Mouse (Mus musculus) cortical plate, adult 2 months (tissue): Measurements from ENCODE around the gene Fam83e. TPM values are rescaled to one million over a fixed set of nuclear protein-coding genes. Genes with fewer than 3 reads are reported as not detected.

Experiments used
- H3K27ac ChIP-seq: fragments of 200-500 bp; 2 replicates; pipeline ENCODE4 v1.5.1; 2012; ENCODE audit warnings: low read length, control low read depth, inconsistent platforms; ENCODE audit not compliant: insufficient read depth
- H3K4me1 ChIP-seq: fragments of 200-500 bp; 2 replicates; pipeline ENCODE4 v1.6.1; 2011; ENCODE audit warnings: low read length; ENCODE audit not compliant: control insufficient read depth, insufficient read depth
- H3K4me3 ChIP-seq: fragments of 200-500 bp; 2 replicates; pipeline ENCODE4 v1.5.1; 2011; ENCODE audit warnings: mild to moderate bottlenecking, low read length, control low read depth; ENCODE audit not compliant: insufficient read depth
- CTCF ChIP-seq: fragments of 200-500 bp; IDR thresholded peaks from 2 replicates; pipeline ENCODE4 v1.5.1; 2011; ENCODE audit warnings: mild to moderate bottlenecking, control low read depth, low read length; ENCODE audit not compliant: insufficient read depth; ENCODE audit errors: extremely low read depth
- POLR2A ChIP-seq: fragments of 200-500 bp; IDR thresholded peaks from 2 replicates; pipeline ENCODE4 v1.6.1; 2011; ENCODE audit warnings: mild to moderate bottlenecking, low read length, control low read depth; ENCODE audit not compliant: insufficient read depth; ENCODE audit errors: extremely low read depth
- polyA plus RNA-seq: library from polyadenylated mRNA; depleted of rRNA; stranded (reverse); fragments of >200 nt; gene quantifications from 2 replicates; pipeline ENCODE4 v1.2.3, GENCODE M21; 2012

Fam83e gene
- polyA plus RNA-seq, 1 experiment: 0.19 TPM

DNA sequence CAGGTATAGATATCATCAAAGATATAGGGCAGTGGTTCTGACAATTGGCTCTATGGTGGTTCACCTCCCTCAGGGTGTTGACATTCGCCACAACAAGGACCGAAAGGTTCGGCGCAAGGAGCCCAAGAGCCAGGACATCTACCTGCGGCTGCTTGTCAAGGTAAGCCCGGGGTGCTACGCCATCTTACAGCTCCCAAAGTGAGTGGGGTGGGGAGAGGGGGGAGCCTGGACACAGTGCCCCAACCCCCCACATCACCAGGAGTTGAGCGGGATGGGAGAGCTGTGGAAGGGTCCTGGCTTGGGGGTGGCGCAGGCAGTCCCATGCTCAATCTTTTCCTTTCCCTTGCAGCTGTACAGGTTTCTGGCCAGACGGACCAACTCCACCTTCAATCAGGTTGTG lies 1.8 kb upstream of the Fam83e start:
- no peak overlapping the region for H3K27ac ChIP-seq

DNA sequence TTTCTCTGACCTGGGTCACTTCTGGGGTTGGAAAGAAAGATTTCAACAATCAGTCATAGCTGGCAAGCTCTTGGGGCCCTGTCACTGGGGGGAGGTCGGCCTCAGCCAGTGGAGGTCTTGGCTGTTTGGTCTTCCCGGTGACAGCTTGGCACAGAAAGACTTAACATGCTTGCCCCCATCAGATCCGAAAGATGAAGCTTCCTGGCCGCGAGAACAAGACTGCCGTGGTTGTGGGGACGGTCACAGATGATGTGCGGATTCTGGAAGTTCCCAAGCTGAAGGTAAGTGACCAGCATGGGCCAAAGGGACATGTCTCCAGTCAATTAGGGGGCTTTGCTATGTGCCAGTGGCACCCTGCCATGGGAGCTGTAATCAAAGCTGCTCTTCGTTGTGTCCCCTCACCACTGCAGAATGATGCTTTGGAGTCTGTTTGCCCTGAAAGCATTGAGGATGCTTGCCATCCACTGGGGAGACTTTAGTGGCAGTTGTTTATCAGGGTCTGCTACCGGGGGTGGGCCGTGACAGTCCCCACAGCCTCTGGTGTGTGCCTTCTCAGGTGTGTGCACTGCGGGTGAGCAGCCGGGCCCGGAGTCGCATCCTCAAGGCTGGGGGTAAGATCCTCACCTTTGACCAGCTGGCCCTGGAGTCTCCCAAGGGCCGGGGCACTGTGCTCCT lies 1.1 kb upstream of the Fam83e start:
- no peak overlapping the region for H3K27ac ChIP-seq
- TF ChIP-seq POLR2A: no peak
- no peak for TF ChIP-seq CTCF
- peaks cover 5% of the 10 kb centered on the region; the same call in 1 of the 2 replicates for H3K4me1 ChIP-seq
- H3K4me3 ChIP-seq: no peak overlapping the region

More for the DNA sequence above, 1.8 kb upstream of the Fam83e start:
- no peak for TF ChIP-seq POLR2A
- TF ChIP-seq CTCF: no peak
- peak overlapping the region; percentile 82; the same call in 1 of the 2 replicates for H3K4me3 ChIP-seq
- H3K4me1 ChIP-seq: peaks cover 5% of the 10 kb centered on the region; the same call in 1 of the 2 replicates

DNA sequence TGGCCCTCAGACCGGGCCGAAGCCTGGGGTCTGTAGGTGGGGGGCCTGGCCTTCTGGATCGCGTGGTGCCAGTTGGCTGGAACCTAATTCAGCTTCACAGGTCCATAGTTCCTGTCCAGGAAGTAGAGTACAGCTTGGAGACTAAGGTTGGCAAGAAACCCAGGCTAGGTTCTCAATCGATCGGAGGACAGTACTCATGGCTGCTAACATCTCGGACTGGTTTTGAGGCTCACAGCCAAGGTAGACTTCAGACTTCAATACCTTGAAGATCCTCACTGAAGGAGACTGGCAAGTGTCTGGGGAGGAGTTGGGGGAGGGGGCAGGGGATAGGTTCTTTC lies 191 bp downstream of the Fam83e start:
- no peak for TF ChIP-seq POLR2A
- no peak for TF ChIP-seq CTCF
- Histone ChIP-seq H3K4me3 (no peak overlapping the region), H3K4me1 (no peaks in the 10 kb centered on the region; the same call in 1 of the 2 replicates), H3K27ac (no peak overlapping the region)

DNA sequence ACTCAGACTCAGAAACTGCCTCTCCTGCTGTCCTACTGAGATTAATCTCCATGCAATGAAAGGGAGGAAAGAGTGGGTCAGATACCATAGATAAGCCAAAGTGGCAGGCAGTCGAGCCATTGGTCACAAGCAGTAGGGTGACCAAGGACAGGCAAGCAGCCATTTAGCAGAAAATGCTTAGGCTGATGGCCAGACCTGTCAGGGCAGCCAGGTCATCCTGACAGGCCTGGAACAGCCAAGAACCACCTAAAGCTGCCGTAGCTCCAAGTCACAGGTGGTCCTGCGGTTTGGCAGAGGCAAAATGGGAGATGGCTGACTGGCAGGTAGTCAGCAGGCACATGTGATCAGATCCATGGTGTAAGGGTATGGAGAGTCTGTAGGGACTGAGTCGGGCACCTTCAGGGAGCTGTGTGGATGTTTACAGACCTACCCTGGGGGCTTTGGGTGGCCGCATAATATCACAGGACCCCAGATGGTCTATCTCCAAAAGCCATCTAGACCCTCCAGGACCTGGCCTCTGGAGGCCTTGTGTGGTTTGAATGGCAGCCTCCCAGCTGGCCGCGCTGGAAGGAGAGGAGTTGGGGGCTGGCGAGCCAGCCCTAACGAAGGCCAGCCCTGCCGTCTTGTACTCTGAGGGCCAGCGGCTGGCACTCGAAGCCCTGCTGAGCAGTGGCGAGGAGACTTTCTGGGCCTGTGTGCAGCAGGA lies 783 bp downstream of the Fam83e start:
- Histone ChIP-seq H3K4me1 (no peaks in the 10 kb centered on the region; the same call in 1 of the 2 replicates), H3K27ac (no peak overlapping the region), H3K4me3 (no peak overlapping the region)
- TF ChIP-seq CTCF (no peak), POLR2A (no peak)

DNA sequence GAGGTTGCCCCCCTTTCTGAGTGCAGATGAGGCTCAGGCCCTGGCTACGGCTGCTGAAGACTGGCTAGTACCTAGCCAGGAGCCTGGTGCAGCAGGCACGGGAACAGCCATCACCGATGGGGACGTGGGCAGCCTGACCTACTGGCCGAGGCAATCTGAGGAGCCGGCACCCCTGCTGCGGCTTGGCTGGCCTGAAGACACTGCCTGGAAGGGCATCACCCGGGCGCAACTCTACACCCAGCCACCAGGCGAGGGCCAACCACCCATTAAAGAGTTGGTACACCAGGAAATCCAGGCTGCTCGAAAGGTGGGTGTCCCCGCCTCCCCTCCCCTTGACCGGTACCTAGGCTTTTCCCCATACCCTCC lies 1.3 kb downstream of the Fam83e start:
- TF ChIP-seq CTCF: no peak
- no peak for TF ChIP-seq POLR2A
- no peak overlapping the region for H3K27ac ChIP-seq
- no peak overlapping the region for H3K4me3 ChIP-seq
- H3K4me1 ChIP-seq: no peaks in the 10 kb centered on the region; the same call in 1 of the 2 replicates

DNA sequence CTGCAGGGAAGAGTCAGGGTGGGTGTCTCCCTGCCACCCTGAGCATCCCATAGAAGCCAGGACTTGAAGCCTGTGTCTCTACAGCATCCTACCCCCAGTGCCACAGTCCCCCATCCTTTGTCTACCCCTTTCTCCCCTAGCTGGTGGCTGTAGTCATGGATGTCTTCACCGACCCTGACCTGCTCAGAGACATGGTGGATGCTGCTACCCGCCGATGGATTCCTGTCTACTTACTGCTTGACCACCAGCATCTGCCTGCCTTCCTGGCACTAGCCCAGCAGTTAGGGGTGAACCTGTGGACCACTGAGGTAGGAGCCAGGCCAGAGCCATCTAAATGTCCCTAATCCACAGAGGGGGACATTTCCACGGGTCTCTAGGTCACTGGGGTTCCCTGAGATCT lies 2.3 kb downstream of the Fam83e start:
- TF ChIP-seq CTCF (no peak), POLR2A (no peak)
- H3K27ac ChIP-seq: no peak overlapping the region

DNA sequence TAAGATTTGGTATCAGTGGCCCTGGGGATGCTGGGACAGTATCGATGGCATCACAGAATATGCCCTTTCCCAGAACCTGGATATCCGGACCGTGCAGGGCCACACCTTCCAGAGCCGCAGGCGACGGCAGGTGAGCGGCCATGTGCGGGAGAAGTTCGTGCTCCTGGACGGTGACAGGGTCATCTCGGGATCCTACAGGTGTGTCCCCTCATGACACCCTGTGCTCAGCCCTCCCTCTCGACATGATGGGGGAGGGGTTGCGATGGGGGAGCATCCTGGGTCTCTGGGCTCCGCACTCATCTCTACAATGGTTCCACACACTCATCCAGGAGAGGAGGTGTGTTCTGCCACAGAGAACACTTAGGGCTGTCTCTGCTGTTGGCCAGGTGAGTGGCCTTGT lies 2.8 kb downstream of the Fam83e start:
- no peak overlapping the region for H3K27ac ChIP-seq
- TF ChIP-seq POLR2A: no peak
- no peak for TF ChIP-seq CTCF
- no peak overlapping the region for H3K4me3 ChIP-seq
- no peaks in the 10 kb centered on the region; the same call in 1 of the 2 replicates for H3K4me1 ChIP-seq

More for the DNA sequence above, 2.3 kb downstream of the Fam83e start:
- no peak overlapping the region for H3K4me3 ChIP-seq
- no peaks in the 10 kb centered on the region; the same call in 1 of the 2 replicates for H3K4me1 ChIP-seq

DNA sequence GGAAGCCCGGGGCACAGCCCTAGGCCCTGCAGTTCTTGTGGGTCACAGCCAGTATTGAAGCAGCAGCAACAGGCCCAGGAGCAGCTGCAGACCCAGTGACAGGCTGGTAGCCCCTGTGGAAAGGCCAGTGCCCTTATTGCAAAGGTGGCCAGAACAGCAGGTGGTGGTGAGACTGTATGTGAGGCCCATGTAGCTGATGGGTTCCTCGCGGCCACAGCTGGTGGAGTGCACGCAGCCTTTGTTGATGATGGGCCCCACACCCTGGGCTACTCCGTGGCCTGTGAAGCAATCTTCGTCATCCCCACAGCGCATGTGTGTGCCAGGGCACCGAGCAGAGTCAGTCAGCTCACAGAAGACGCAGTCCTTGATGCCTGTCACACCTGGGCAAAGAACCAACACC lies 4.1 kb downstream of the Fam83e start:
- H3K4me3 ChIP-seq: no peak overlapping the region
- no peak for TF ChIP-seq CTCF
- no peak for TF ChIP-seq POLR2A
- no peak overlapping the region for H3K27ac ChIP-seq
- no peaks in the 10 kb centered on the region for H3K4me1 ChIP-seq

DNA sequence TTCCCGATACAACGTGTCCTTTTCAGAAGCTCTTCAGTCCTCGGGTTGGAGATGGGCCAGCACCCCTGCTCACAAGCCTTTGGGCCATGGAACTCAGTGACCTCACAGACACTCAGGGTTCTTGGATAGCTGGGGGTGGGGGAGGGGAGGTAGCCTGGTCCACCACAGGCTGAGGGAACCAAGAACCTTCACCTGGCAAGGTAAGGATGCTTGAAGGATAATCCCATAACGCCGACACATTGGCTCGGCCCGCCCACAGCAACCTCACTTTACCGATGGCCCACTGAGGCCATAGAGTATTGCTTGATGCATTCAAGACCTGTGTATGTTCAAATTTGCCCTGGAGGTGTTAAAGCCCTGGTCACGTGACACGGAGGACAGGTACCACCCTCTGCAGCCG lies 4.7 kb downstream of the Fam83e start, which contains the start of gene Spaca4:
Spaca4 (minus strand) TSS at position 101 of the 400 bp plus-strand sequence.
- TF ChIP-seq CTCF (no peak), POLR2A (no peak)
- no peaks in the 10 kb centered on the region for H3K4me1 ChIP-seq
- no peak within 1 kb of the TSS for H3K27ac ChIP-seq
- no peak within 1 kb of the TSS for H3K4me3 ChIP-seq

DNA sequence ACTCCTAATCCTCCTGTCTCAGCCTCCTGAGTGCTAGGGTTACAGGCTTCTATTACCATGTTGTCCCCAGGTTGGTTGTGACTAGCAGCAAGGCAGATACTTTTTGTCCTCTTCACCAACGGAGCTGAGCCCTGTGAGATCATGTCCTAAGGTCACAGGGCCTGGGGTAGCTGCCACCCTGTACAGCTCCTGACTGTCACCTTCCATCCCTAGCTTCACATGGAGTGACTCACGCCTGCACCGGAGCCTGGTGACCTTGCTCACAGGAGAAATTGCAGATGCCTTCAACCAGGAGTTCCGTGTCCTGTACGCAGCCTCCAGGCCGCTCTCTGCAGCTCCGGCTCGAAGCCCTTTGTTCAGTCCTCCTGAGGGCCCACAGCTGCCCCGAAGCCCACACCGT lies 5.4 kb downstream of the Fam83e start:
- no peak for TF ChIP-seq CTCF
- no peak for TF ChIP-seq POLR2A
- H3K4me3 ChIP-seq: no peak overlapping the region
- H3K27ac ChIP-seq: no peak overlapping the region
- no peaks in the 10 kb centered on the region for H3K4me1 ChIP-seq
